Mouse (Mus musculus): ENCODE data around the gene Gsap. TPM values are rescaled to one million over a fixed set of nuclear protein-coding genes. Genes with fewer than 3 reads are reported as not detected.
A peak's percentile ranks its signal among the peaks of the same experiment; 100 is the strongest.

Gene Gsap
- polyA plus RNA-seq, 1 experiment from 2014 or later = 1.7 TPM

DNA sequence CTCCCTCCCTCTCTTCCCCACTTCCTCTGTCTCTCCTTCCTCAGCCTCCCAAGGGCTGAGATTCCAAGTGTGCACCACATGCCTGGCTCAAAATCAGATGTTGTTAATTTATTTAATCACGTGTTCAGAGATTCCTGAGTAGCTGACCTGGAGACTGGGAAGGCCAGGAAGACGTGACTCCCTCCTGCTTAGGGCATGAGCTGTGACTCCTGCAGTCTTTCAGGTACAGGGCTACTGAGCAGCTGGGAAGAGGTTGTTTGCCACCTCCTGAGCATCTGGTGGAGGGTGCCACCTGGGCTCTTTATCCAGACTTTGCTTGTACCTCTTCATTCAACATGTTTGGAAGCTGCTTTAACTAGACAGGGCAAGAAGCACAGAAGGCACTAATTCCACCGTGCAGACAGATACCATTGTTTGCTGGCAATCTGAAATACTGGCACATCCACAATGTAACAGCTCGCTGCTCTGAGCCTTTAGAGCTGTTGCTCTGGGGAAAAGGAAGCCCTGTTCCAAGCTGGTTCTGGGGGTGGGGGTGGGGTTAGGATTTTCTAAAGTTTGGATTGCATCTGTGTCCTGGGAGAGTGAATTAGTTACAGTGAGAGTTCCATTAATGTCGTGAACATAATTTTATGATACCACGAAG, 75.3 kb downstream of the Gsap start:
- Histone ChIP-seq H3K4me3 (ENCODE audit: low read depth, low read length) (no peak overlapping the region), H3K9me3 (ENCODE audit: control insufficient read depth, low read length) (no peaks in the 10 kb centered on the region), H3K9ac (ENCODE audit: low read length) (no peak overlapping the region), H3K36me3 (ENCODE audit: control insufficient read depth, insufficient read depth, low read length) (no peaks in the 10 kb centered on the region), H3K4me2 (ENCODE audit: low read depth) (no peak overlapping the region), H3K27me3 (ENCODE audit: control insufficient read depth, insufficient read depth, low read length) (no peaks in the 10 kb centered on the region), H3K4me1 (ENCODE audit: control insufficient read depth, insufficient read depth, low read length) (peaks cover 6% of the 10 kb centered on the region), H3K27ac (ENCODE audit: low read depth, low read length) (no peak overlapping the region)
- DNase-seq (ENCODE audit: low spot score) (no peak), ATAC-seq (ENCODE audit: insufficient read depth, low FRiP score, low TSS enrichment) (no peak)
- 44% methylated on average over 6 of the region's 6 CpGs for WGBS

DNA sequence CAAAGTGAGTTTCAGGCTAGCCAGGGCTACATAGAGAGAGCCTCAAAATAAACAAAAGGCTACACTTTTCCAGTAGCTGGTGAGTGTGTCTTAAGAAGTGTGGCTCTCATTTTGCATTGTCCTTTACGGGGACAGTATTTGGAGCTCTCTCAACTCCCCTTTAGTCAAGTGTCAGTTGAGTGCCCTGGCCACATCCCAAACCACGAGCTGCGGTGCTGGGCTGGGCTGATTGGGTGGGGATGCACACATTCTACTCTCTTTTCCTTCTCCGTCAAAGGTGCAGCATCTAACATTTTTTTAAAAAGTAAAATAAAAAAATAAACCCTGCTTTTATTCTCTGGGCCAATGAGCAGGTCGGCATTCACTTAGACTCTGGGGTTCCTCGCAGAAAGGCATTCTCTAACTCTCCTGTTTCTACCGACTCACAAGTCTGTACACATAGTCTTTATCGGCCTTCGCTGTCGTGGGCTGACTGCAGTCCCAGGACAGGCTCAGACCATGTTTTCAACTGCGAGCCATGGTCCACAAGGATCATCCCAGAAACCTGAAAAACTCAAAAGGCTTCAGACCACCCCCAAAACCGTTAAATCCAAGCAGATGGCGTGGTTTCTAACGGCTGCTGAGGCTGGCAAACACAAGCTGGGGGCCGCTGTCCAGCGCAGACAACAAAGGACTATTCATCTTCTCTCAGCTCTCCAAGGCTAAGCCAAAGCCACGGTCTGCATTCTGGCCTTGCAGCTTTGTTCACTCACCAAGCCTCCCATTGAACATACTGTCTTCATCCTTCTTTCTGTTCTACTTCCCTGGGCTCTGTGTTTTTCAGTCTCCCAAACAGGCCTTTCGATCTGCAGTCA, 77.4 kb downstream of the Gsap start:
- peak overlapping the region; percentile 84 for H3K27ac ChIP-seq (ENCODE audit: low read depth, low read length)
- H3K27me3 ChIP-seq (ENCODE audit: control insufficient read depth, insufficient read depth, low read length) = no peaks in the 10 kb centered on the region
- H3K4me2 ChIP-seq (ENCODE audit: low read depth) = no peak overlapping the region
- H3K4me3 ChIP-seq (ENCODE audit: low read depth, low read length) = no peak overlapping the region
- H3K9ac ChIP-seq (ENCODE audit: low read length) = peak overlapping the region; percentile 32
- no peaks in the 10 kb centered on the region for H3K9me3 ChIP-seq (ENCODE audit: control insufficient read depth, low read length)
- DNase-seq (ENCODE audit: low spot score) = peak; percentile 75
- H3K4me1 ChIP-seq (ENCODE audit: control insufficient read depth, insufficient read depth, low read length) = peaks cover 6% of the 10 kb centered on the region
- ATAC-seq (ENCODE audit: insufficient read depth, low FRiP score, low TSS enrichment) = peak; percentile 72
- 46% methylated on average over 18 of the region's 18 CpGs for whole genome bisulfite sequencing
- no peaks in the 10 kb centered on the region for H3K36me3 ChIP-seq (ENCODE audit: control insufficient read depth, insufficient read depth, low read length)

DNA sequence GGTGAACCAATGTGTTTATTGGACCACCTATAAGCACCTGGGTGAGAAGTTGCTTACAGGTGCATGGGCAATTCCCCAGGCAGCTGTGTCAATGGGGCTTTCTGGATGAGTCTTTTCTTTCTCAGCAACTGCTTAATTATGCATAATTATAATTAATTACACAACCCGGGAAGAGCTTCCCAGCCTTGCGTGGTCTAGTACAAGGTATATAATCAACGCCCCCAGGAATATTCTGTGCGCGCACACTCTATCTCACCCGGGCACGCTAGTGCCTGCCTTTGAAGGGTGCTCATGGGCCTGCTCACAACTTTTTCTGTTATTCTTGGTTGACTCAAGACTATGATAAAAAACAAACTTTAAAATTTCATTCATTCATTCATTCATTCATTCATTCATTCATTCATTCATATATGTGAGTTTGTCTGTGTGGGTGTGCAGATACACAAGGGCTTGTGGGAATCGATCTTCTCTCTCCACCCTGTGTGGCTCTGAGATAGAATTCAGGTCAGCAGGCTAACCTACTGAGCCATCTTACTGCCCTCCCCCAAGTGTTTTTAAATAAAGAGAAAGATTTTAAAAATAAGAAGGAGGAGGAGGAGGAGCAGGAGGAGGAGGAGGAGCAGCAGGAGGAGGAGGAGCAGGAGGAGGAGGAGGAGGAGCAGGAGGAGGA, 78.4 kb downstream of the Gsap start:
- H3K4me1 ChIP-seq (ENCODE audit: control insufficient read depth, insufficient read depth, low read length) = peaks cover 6% of the 10 kb centered on the region
- no peaks in the 10 kb centered on the region for H3K36me3 ChIP-seq (ENCODE audit: control insufficient read depth, insufficient read depth, low read length)
- 91% methylated on average over 8 of the region's 8 CpGs for WGBS
- peak; percentile 62 for ATAC-seq (ENCODE audit: insufficient read depth, low FRiP score, low TSS enrichment)
- no peak overlapping the region for H3K9ac ChIP-seq (ENCODE audit: low read length)
- H3K4me3 ChIP-seq (ENCODE audit: low read depth, low read length) = no peak overlapping the region
- no peaks in the 10 kb centered on the region for H3K9me3 ChIP-seq (ENCODE audit: control insufficient read depth, low read length)
- DNase-seq (ENCODE audit: low spot score) = no peak
- no peaks in the 10 kb centered on the region for H3K27me3 ChIP-seq (ENCODE audit: control insufficient read depth, insufficient read depth, low read length)
- no peak overlapping the region for H3K4me2 ChIP-seq (ENCODE audit: low read depth)
- no peak overlapping the region for H3K27ac ChIP-seq (ENCODE audit: low read depth, low read length)

DNA sequence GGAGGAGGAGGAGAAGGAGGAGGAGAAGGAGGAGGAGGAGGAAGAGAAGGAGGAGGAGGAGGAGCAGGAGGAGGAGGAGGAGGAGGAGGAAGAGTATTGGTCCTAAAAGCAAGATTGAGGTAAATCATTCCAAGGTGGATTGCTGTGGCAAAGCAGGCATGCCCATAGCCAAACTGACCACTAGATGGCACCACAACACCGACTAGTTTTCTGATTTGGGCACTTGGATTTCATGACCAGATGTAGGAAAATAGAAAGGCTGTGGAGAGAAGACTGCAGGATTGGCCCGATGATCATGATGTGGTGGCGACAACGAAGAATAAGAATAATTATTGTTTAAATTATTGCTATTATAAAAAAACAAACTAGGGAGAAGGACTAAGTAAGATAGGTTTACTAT, 79.0 kb downstream of the Gsap start:
- H3K4me3 ChIP-seq (ENCODE audit: low read depth, low read length) = no peak overlapping the region
- H3K9me3 ChIP-seq (ENCODE audit: control insufficient read depth, low read length) = no peaks in the 10 kb centered on the region
- ATAC-seq (ENCODE audit: insufficient read depth, low FRiP score, low TSS enrichment) (peak; percentile 42), DNase-seq (ENCODE audit: low spot score) (peak; percentile 89)
- no peak overlapping the region for H3K9ac ChIP-seq (ENCODE audit: low read length)
- H3K36me3 ChIP-seq (ENCODE audit: control insufficient read depth, insufficient read depth, low read length) = no peaks in the 10 kb centered on the region
- peaks cover 6% of the 10 kb centered on the region for H3K4me1 ChIP-seq (ENCODE audit: control insufficient read depth, insufficient read depth, low read length)
- no peak overlapping the region for H3K4me2 ChIP-seq (ENCODE audit: low read depth)
- H3K27me3 ChIP-seq (ENCODE audit: control insufficient read depth, insufficient read depth, low read length) = no peaks in the 10 kb centered on the region
- 32% methylated on average over 4 of the region's 4 CpGs for WGBS
- H3K27ac ChIP-seq (ENCODE audit: low read depth, low read length) = no peak overlapping the region

DNA sequence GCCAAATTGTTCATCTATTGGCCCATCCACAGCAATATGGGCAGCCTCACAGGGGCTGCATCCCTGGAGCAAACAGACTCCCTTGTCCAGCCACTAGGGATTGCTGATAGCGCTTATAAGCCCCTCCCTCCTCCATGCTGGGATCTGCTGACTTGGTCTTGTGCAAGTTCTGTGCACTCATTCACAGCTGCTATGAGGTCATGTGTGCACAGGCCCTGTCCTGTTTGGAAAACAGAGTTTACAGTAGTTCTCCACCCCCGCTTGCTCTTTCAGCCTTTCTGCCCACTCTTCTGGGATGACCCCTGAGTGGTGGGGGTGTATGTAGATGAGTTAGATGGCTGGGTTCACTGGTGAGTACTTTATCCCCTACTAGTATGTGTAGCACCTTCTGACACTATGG, 81.0 kb downstream of the Gsap start:
- Histone ChIP-seq H3K4me3 (ENCODE audit: low read depth, low read length) (no peak overlapping the region), H3K4me1 (ENCODE audit: control insufficient read depth, insufficient read depth, low read length) (peaks cover 4% of the 10 kb centered on the region; the same call in 1 of the 2 replicates), H3K4me2 (ENCODE audit: low read depth) (no peak overlapping the region), H3K36me3 (ENCODE audit: control insufficient read depth, insufficient read depth, low read length) (no peaks in the 10 kb centered on the region), H3K9ac (ENCODE audit: low read length) (no peak overlapping the region), H3K9me3 (ENCODE audit: control insufficient read depth, low read length) (no peaks in the 10 kb centered on the region), H3K27me3 (ENCODE audit: control insufficient read depth, insufficient read depth, low read length) (no peaks in the 10 kb centered on the region), H3K27ac (ENCODE audit: low read depth, low read length) (no peak overlapping the region)
- DNase-seq (ENCODE audit: low spot score) (no peak), ATAC-seq (ENCODE audit: insufficient read depth, low FRiP score, low TSS enrichment) (no peak)
- WGBS = 81% methylated on average over 2 of the region's 2 CpGs

DNA sequence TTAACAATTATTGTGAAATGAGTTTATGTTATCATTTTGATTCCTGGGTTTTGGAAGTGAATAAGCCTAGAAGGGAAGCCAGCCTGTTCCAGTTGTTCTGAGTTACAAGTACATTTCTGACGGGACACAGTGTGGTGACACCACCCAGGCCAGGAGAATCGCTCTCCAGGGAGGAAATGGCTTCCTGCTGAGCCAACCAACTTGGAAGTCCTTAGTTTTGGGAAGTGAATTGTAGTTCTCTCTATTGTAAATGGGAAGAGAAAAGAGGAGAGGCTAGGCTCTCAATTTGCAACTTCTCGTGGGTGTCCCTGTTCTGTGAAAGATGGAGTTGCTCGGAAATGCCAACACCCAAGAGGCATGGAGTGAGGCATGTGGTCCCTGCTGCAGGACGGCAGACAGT, 83.4 kb downstream of the Gsap start:
- Histone ChIP-seq H3K4me1 (ENCODE audit: control insufficient read depth, insufficient read depth, low read length) (peaks cover 3% of the 10 kb centered on the region; the same call in 1 of the 2 replicates), H3K4me2 (ENCODE audit: low read depth) (no peak overlapping the region), H3K27me3 (ENCODE audit: control insufficient read depth, insufficient read depth, low read length) (no peaks in the 10 kb centered on the region), H3K36me3 (ENCODE audit: control insufficient read depth, insufficient read depth, low read length) (no peaks in the 10 kb centered on the region), H3K9me3 (ENCODE audit: control insufficient read depth, low read length) (no peaks in the 10 kb centered on the region), H3K9ac (ENCODE audit: low read length) (no peak overlapping the region), H3K27ac (ENCODE audit: low read depth, low read length) (no peak overlapping the region), H3K4me3 (ENCODE audit: low read depth, low read length) (no peak overlapping the region)
- ATAC-seq (ENCODE audit: insufficient read depth, low FRiP score, low TSS enrichment) (no peak), DNase-seq (ENCODE audit: low spot score) (no peak)
- WGBS = 84% methylated on average over 5 of the region's 5 CpGs

DNA sequence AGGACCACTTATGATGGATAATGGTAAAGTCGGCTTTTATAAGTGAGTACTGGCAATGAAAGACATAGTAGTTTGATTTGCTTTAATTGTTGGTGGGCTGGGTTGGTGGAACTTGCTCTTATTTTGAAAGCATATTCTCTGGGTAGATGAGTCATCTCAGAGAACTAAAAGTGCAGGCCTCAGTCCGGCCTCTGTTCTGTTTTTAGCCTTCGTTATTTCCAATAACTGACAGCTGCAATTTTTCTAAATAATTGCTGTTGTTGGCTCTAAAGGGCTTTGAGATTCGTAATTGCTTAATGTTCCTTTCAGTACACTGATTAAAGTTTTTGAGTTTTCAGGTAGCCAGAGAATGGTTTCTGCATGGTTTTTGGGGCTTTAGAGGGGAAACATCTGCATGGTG, 84.7 kb downstream of the Gsap start:
- Histone ChIP-seq H3K9me3 (ENCODE audit: control insufficient read depth, low read length) (no peaks in the 10 kb centered on the region), H3K4me2 (ENCODE audit: low read depth) (no peak overlapping the region), H3K27me3 (ENCODE audit: control insufficient read depth, insufficient read depth, low read length) (no peaks in the 10 kb centered on the region), H3K4me3 (ENCODE audit: low read depth, low read length) (no peak overlapping the region), H3K4me1 (ENCODE audit: control insufficient read depth, insufficient read depth, low read length) (peaks cover 3% of the 10 kb centered on the region; the same call in 1 of the 2 replicates), H3K27ac (ENCODE audit: low read depth, low read length) (no peak overlapping the region), H3K36me3 (ENCODE audit: control insufficient read depth, insufficient read depth, low read length) (no peaks in the 10 kb centered on the region), H3K9ac (ENCODE audit: low read length) (no peak overlapping the region)
- 92% methylated on average over 4 of the region's 4 CpGs for WGBS
- DNase-seq (ENCODE audit: low spot score) = no peak
- no peak for ATAC-seq (ENCODE audit: insufficient read depth, low FRiP score, low TSS enrichment)

DNA sequence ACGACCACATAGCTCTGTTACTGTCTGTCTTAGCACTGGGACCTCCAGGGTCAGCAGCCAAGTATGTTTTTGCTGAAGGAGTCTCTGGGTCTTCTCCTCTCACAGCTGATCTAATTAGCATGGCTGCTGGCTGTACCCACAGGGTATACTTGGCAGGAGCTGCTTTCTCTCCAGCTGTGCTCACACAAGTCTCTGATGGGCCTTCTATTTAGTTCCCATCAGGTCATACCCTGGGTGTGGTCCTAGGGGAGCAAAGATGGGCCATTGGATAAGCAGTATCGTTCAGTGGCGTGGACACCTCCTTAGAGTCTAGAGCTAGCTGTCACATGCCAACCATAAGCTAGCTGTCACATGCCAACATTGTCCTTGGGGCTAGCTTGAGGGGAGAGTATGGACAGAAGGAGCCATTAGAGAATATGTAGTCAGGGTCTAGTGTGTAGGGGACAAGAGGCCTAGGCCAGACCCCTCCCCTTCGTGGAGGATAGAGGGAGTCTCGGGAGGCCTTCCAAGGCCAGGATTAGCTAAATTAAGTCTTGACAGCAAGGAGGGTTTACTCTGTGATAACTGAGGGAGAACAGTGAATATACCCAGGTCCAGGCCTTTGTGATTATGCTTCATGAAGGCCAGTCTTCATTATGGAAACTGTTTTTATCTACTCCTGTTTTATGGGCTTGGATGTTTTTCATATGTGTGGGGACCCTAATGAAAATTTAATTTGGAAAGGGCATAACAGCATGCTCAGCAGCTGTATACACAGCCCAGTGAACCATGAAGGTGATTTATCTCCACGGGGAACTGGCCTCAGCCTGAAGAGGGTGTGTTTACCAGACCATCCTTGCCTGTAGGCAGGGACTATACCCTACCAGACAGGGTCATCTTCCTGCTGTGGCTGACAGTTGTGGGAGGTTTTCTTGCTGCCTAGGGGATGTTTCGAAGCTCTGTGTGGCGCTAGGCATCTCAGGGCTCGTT, 85.6 kb downstream of the Gsap start:
- Histone ChIP-seq H3K27me3 (ENCODE audit: control insufficient read depth, insufficient read depth, low read length) (no peaks in the 10 kb centered on the region), H3K4me3 (ENCODE audit: low read depth, low read length) (no peak overlapping the region), H3K9ac (ENCODE audit: low read length) (no peak overlapping the region), H3K4me1 (ENCODE audit: control insufficient read depth, insufficient read depth, low read length) (peaks cover 3% of the 10 kb centered on the region; the same call in 1 of the 2 replicates), H3K4me2 (ENCODE audit: low read depth) (no peak overlapping the region), H3K27ac (ENCODE audit: low read depth, low read length) (no peak overlapping the region), H3K9me3 (ENCODE audit: control insufficient read depth, low read length) (no peaks in the 10 kb centered on the region), H3K36me3 (ENCODE audit: control insufficient read depth, insufficient read depth, low read length) (no peaks in the 10 kb centered on the region)
- no peak for DNase-seq (ENCODE audit: low spot score)
- WGBS = 46% methylated on average over 9 of the region's 9 CpGs
- ATAC-seq (ENCODE audit: insufficient read depth, low FRiP score, low TSS enrichment) = peak; percentile 87

Data from neural tube, embryonic 11.5 days (tissue).